Mouse (Mus musculus): ENCODE results near the gene Galntl6. TPM values are rescaled to one million over a fixed set of nuclear protein-coding genes. Genes with fewer than 3 reads are reported as not detected.

The Galntl6 gene
- polyA plus RNA-seq, 1 experiment from 2014 or later = 0.21 TPM

GRCm38 (mm10) chr8:58417551-58417950 lies 494.9 kb downstream of the Galntl6 start:
- Histone ChIP-seq H3K27me3 (no peaks in the 10 kb centered on the region), H3K4me2 (no peak overlapping the region), H3K27ac (no peak overlapping the region), H3K4me1 (no peaks in the 10 kb centered on the region), H3K9ac (no peak overlapping the region), H3K9me3 (no peaks in the 10 kb centered on the region), H3K4me3 (no peak overlapping the region), H3K36me3 (no peaks in the 10 kb centered on the region)
- no peak for ATAC-seq (ENCODE audit: borderline replicate concordance, extremely low read depth, low FRiP score, low TSS enrichment)
- 48% methylated on average over 1 of the region's 1 CpGs for WGBS

GRCm38 (mm10) chr8:58396500-58396899 lies 515.9 kb downstream of the Galntl6 start:
- no peaks in the 10 kb centered on the region for H3K27me3 ChIP-seq
- H3K36me3 ChIP-seq = no peaks in the 10 kb centered on the region
- WGBS = 26% methylated on average over 3 of the region's 3 CpGs
- no peak for ATAC-seq (ENCODE audit: borderline replicate concordance, extremely low read depth, low FRiP score, low TSS enrichment)
- no peaks in the 10 kb centered on the region for H3K4me1 ChIP-seq
- H3K9ac ChIP-seq = no peak overlapping the region
- no peak overlapping the region for H3K4me3 ChIP-seq
- H3K9me3 ChIP-seq = no peaks in the 10 kb centered on the region
- no peak overlapping the region for H3K4me2 ChIP-seq
- H3K27ac ChIP-seq = no peak overlapping the region

- H3K27ac ChIP-seq = no peak overlapping the region
- no peaks in the 10 kb centered on the region for H3K9me3 ChIP-seq
- no peak for ATAC-seq (ENCODE audit: borderline replicate concordance, extremely low read depth, low FRiP score, low TSS enrichment)
- H3K9ac ChIP-seq = no peak overlapping the region
- H3K4me2 ChIP-seq = no peak overlapping the region
- WGBS = 81% methylated on average over 1 of the region's 1 CpGs
- H3K4me1 ChIP-seq = no peaks in the 10 kb centered on the region
- no peak overlapping the region for H3K4me3 ChIP-seq
- H3K27me3 ChIP-seq = no peaks in the 10 kb centered on the region
- H3K36me3 ChIP-seq = no peaks in the 10 kb centered on the region
Measured at GRCm38 (mm10) chr8:58395879-58396278, 516.6 kb downstream of the Galntl6 start.

- no peak for ATAC-seq (ENCODE audit: borderline replicate concordance, extremely low read depth, low FRiP score, low TSS enrichment)
- Histone ChIP-seq H3K36me3 (no peaks in the 10 kb centered on the region), H3K9me3 (no peaks in the 10 kb centered on the region), H3K4me3 (no peak overlapping the region), H3K27me3 (no peaks in the 10 kb centered on the region), H3K9ac (no peak overlapping the region), H3K27ac (no peak overlapping the region), H3K4me1 (no peaks in the 10 kb centered on the region), H3K4me2 (no peak overlapping the region)
- WGBS = 78% methylated on average over 2 of the region's 2 CpGs
Measured at GRCm38 (mm10) chr8:58372389-58372788, 540.1 kb downstream of the Galntl6 start.

- no peak overlapping the region for H3K27ac ChIP-seq
- 92% methylated on average over 10 of the region's 10 CpGs for WGBS
Measured at GRCm38 (mm10) chr8:58371979-58372378, 540.5 kb downstream of the Galntl6 start.

GRCm38 (mm10) chr8:58331151-58331550 lies 581.3 kb downstream of the Galntl6 start:
- Histone ChIP-seq H3K4me3 (no peak overlapping the region), H3K27ac (no peak overlapping the region), H3K4me2 (no peak overlapping the region), H3K27me3 (no peaks in the 10 kb centered on the region), H3K4me1 (no peaks in the 10 kb centered on the region), H3K9ac (no peak overlapping the region), H3K36me3 (no peaks in the 10 kb centered on the region), H3K9me3 (no peaks in the 10 kb centered on the region)
- WGBS = 80% methylated on average over 1 of the region's 1 CpGs
- no peak for ATAC-seq (ENCODE audit: borderline replicate concordance, extremely low read depth, low FRiP score, low TSS enrichment)

More at GRCm38 (mm10) chr8:58371979-58372378, 540.5 kb downstream of the Galntl6 start:
- Histone ChIP-seq H3K9me3 (no peaks in the 10 kb centered on the region), H3K9ac (no peak overlapping the region), H3K27me3 (no peaks in the 10 kb centered on the region), H3K36me3 (no peaks in the 10 kb centered on the region), H3K4me1 (no peaks in the 10 kb centered on the region), H3K4me3 (no peak overlapping the region), H3K4me2 (no peak overlapping the region)
- ATAC-seq (ENCODE audit: borderline replicate concordance, extremely low read depth, low FRiP score, low TSS enrichment) = no peak

- Histone ChIP-seq H3K4me1 (no peaks in the 10 kb centered on the region), H3K9ac (no peak overlapping the region), H3K36me3 (no peaks in the 10 kb centered on the region), H3K4me2 (no peak overlapping the region), H3K9me3 (no peaks in the 10 kb centered on the region), H3K27me3 (no peaks in the 10 kb centered on the region), H3K4me3 (no peak overlapping the region), H3K27ac (no peak overlapping the region)
- no peak for ATAC-seq (ENCODE audit: borderline replicate concordance, extremely low read depth, low FRiP score, low TSS enrichment)
- 83% methylated on average over 2 of the region's 2 CpGs for WGBS
Measured at GRCm38 (mm10) chr8:58313482-58313881, 599.0 kb downstream of the Galntl6 start.

- Histone ChIP-seq H3K4me1 (no peaks in the 10 kb centered on the region), H3K27ac (no peak overlapping the region), H3K4me3 (no peak overlapping the region), H3K4me2 (no peak overlapping the region), H3K9me3 (no peaks in the 10 kb centered on the region), H3K9ac (no peak overlapping the region), H3K36me3 (no peaks in the 10 kb centered on the region), H3K27me3 (no peaks in the 10 kb centered on the region)
- no peak for ATAC-seq (ENCODE audit: borderline replicate concordance, extremely low read depth, low FRiP score, low TSS enrichment)
- 84% methylated on average over 4 of the region's 4 CpGs for WGBS
Measured at GRCm38 (mm10) chr8:58291487-58291886, 621.0 kb downstream of the Galntl6 start.

- Histone ChIP-seq H3K27me3 (no peaks in the 10 kb centered on the region), H3K9ac (no peak overlapping the region), H3K4me1 (no peaks in the 10 kb centered on the region), H3K4me3 (no peak overlapping the region), H3K36me3 (no peaks in the 10 kb centered on the region), H3K4me2 (no peak overlapping the region), H3K27ac (no peak overlapping the region), H3K9me3 (no peaks in the 10 kb centered on the region)
- no peak for ATAC-seq (ENCODE audit: borderline replicate concordance, extremely low read depth, low FRiP score, low TSS enrichment)
Measured at GRCm38 (mm10) chr8:58290080-58290479, 622.4 kb downstream of the Galntl6 start.

- ATAC-seq (ENCODE audit: borderline replicate concordance, extremely low read depth, low FRiP score, low TSS enrichment) = no peak
- Histone ChIP-seq H3K4me3 (no peak overlapping the region), H3K9ac (no peak overlapping the region), H3K27ac (no peak overlapping the region), H3K27me3 (no peaks in the 10 kb centered on the region), H3K36me3 (no peaks in the 10 kb centered on the region), H3K9me3 (no peaks in the 10 kb centered on the region), H3K4me2 (no peak overlapping the region), H3K4me1 (no peaks in the 10 kb centered on the region)
- WGBS = 77% methylated on average over 2 of the region's 2 CpGs
Measured at GRCm38 (mm10) chr8:58265485-58265884, 647.0 kb downstream of the Galntl6 start.

- Histone ChIP-seq H3K9ac (no peak overlapping the region), H3K36me3 (no peaks in the 10 kb centered on the region), H3K9me3 (no peaks in the 10 kb centered on the region), H3K4me1 (no peaks in the 10 kb centered on the region), H3K27me3 (no peaks in the 10 kb centered on the region), H3K27ac (no peak overlapping the region), H3K4me3 (no peak overlapping the region), H3K4me2 (no peak overlapping the region)
- ATAC-seq (ENCODE audit: borderline replicate concordance, extremely low read depth, low FRiP score, low TSS enrichment) = no peak
- WGBS = 71% methylated on average over 2 of the region's 2 CpGs
Measured at GRCm38 (mm10) chr8:58258577-58259315, 653.7 kb downstream of the Galntl6 start.

GRCm38 (mm10) chr8:58253620-58254019 lies 658.8 kb downstream of the Galntl6 start:
- no peak overlapping the region for H3K4me3 ChIP-seq
- no peak for ATAC-seq (ENCODE audit: borderline replicate concordance, extremely low read depth, low FRiP score, low TSS enrichment)
- H3K36me3 ChIP-seq = no peaks in the 10 kb centered on the region
- H3K4me2 ChIP-seq = no peak overlapping the region
- no peaks in the 10 kb centered on the region for H3K27me3 ChIP-seq
- WGBS = 77% methylated on average over 1 of the region's 1 CpGs
- H3K9me3 ChIP-seq = no peaks in the 10 kb centered on the region
- no peak overlapping the region for H3K9ac ChIP-seq
- no peak overlapping the region for H3K27ac ChIP-seq
- H3K4me1 ChIP-seq = no peaks in the 10 kb centered on the region

GRCm38 (mm10) chr8:58244830-58245229 lies 667.6 kb downstream of the Galntl6 start:
- ATAC-seq (ENCODE audit: borderline replicate concordance, extremely low read depth, low FRiP score, low TSS enrichment) = no peak
- WGBS = 82% methylated on average over 3 of the region's 3 CpGs
- H3K4me1 ChIP-seq = no peaks in the 10 kb centered on the region

More at GRCm38 (mm10) chr8:58244830-58245229, 667.6 kb downstream of the Galntl6 start:
- Histone ChIP-seq H3K4me2 (no peak overlapping the region), H3K36me3 (no peaks in the 10 kb centered on the region), H3K27ac (no peak overlapping the region), H3K4me3 (no peak overlapping the region), H3K27me3 (no peaks in the 10 kb centered on the region), H3K9ac (no peak overlapping the region), H3K9me3 (no peaks in the 10 kb centered on the region)
